Mouse (Mus musculus) liver, embryonic 14.5 days (tissue): ENCODE data around the gene Stag3. TPM values are rescaled to one million over a fixed set of nuclear protein-coding genes. Genes with fewer than 3 reads are reported as not detected.

Source experiments
- ATAC-seq: fragments of 200-750 bp; cut with Nextera tagmentation; 2 replicates; pipeline ENCODE4 v1.8.0; 2017; ENCODE audit warnings: moderate number of reproducible peaks, mild to moderate bottlenecking, moderate library complexity; ENCODE audit not compliant: insufficient read depth
- DNase-seq, 3 experiments: peaks; one replicate each; pipeline ENCODE4 v3.0.0-alpha.2; 2012 to 2013; ENCODE audit warnings: low read depth in 3 of 3, low spot score in 3 of 3
- H3K27ac ChIP-seq: fragments of 300-500 bp; sonication (generic); 2 replicates; pipeline ENCODE4 v1.5.1; 2014; ENCODE audit warnings: moderate library complexity, mild to moderate bottlenecking, control low read depth, inconsistent platforms
- H3K27me3 ChIP-seq: fragments of 300-500 bp; sonication (generic); 2 replicates; pipeline ENCODE4 v1.6.1; 2014; ENCODE audit warnings: mild to moderate bottlenecking, low read length, moderate library complexity; ENCODE audit not compliant: control insufficient read depth, insufficient read depth
- H3K36me3 ChIP-seq: fragments of 300-500 bp; sonication (generic); replicated peaks from 2 replicates; pipeline ENCODE4 v1.6.1; 2014; ENCODE audit warnings: low read depth; ENCODE audit not compliant: control insufficient read depth, insufficient read depth
- H3K4me1 ChIP-seq, 2 experiments: fragments of 200-500 bp in 1 of 2; fragments of 300-500 bp in 1 of 2; sonication (generic) in 1 of 2; replicated peaks; 2 replicates each; pipeline ENCODE4 v1.6.1; 2012 to 2014; ENCODE audit warnings: antibody characterized with exemption in 1 of 2, inconsistent platforms in 1 of 2, low read length in 1 of 2; ENCODE audit not compliant: control insufficient read depth in 2 of 2, insufficient read depth in 2 of 2
- H3K4me2 ChIP-seq: fragments of 300-500 bp; sonication (generic); 2 replicates; pipeline ENCODE4 v1.6.1; 2014; ENCODE audit warnings: low read depth, mild to moderate bottlenecking, control low read depth, moderate library complexity
- H3K4me3 ChIP-seq, 2 experiments: fragments of 200-500 bp in 1 of 2; fragments of 300-500 bp in 1 of 2; sonication (generic) in 1 of 2; 2 replicates each; pipeline ENCODE4 v1.5.1; 2012 to 2014; ENCODE audit warnings: low read depth in 2 of 2, low read length in 2 of 2, mild to moderate bottlenecking in 2 of 2, control low read depth in 1 of 2, inconsistent platforms in 1 of 2, moderate library complexity in 1 of 2; ENCODE audit not compliant: insufficient read depth in 1 of 2
- H3K9ac ChIP-seq: fragments of 300-500 bp; sonication (generic); replicated peaks from 2 replicates; pipeline ENCODE4 v1.6.1; 2014; ENCODE audit warnings: mild to moderate bottlenecking, control low read depth, moderate library complexity
- H3K9me3 ChIP-seq: fragments of 300-500 bp; sonication (generic); 2 replicates; pipeline ENCODE4 v1.6.1; 2016; ENCODE audit warnings: low read length, mixed read lengths; ENCODE audit not compliant: control insufficient read depth
- CTCF ChIP-seq: IDR thresholded peaks from 2 replicates; pipeline ENCODE4 v1.5.1; 2016; ENCODE audit warnings: antibody characterized with exemption, low read depth, control low read depth
- EP300 ChIP-seq: IDR thresholded peaks from 2 replicates; pipeline ENCODE4 v1.6.1; 2016; ENCODE audit warnings: antibody characterized with exemption, low read depth
- WGBS: fragments of 180-500 bp; shearing (Covaris S2); extraction: QIAGEN DNeasy Blood & Tissue Kit; methylation state at CpG from one replicate; pipeline ENCODE4 v1.1.7; 2014; ENCODE audit not compliant: insufficient replicate concordance; 5-methylcytosine and 5-hydroxymethylcytosine counted together
- polyA plus RNA-seq, 2 experiments: library from polyadenylated mRNA; depleted of rRNA in 1 of 2; stranded (reverse) in 1 of 2; unstranded in 1 of 2; fragments of >200 nt; fragmentation: Nextera tagmentation in 1 of 2; extraction: Ambion mirVana in 1 of 2; gene quantifications; 2 replicates each; pipeline versions ENCODE4 v1.2.1 to v1.2.3; 2012 to 2014

Gene Stag3
- polyA plus RNA-seq, 2 experiments, result 1.8 to 3.1 TPM

GRCm38 (mm10) chr5:138258078-138258477, 22.0 kb upstream of the Stag3 start:
- no peak overlapping the region for H3K27ac ChIP-seq
- no peaks in the 10 kb centered on the region for H3K9me3 ChIP-seq
- H3K36me3 ChIP-seq, result peaks cover 6% of the 10 kb centered on the region
- TF ChIP-seq EP300, result no peak
- no peak for TF ChIP-seq CTCF
- 40% methylated on average over 3 of the region's 3 CpGs for WGBS
- DNase-seq (no peak), ATAC-seq (no peak)
- no peak overlapping the region for H3K4me2 ChIP-seq
- peaks cover 18 to 42% of the 10 kb centered on the region in 2 experiments for H3K4me1 ChIP-seq
- no peak overlapping the region for H3K9ac ChIP-seq
- no peaks in the 10 kb centered on the region for H3K27me3 ChIP-seq
- H3K4me3 ChIP-seq, result no peak overlapping the region

GRCm38 (mm10) chr5:138258542-138258941, 21.5 kb upstream of the Stag3 start:
- no peak for ATAC-seq
- no peak for DNase-seq
- Histone ChIP-seq H3K27ac (no peak overlapping the region), H3K4me2 (no peak overlapping the region), H3K9me3 (no peaks in the 10 kb centered on the region), H3K36me3 (peaks cover 6% of the 10 kb centered on the region), H3K27me3 (no peaks in the 10 kb centered on the region), H3K9ac (no peak overlapping the region), H3K4me3 (no peak overlapping the region), H3K4me1 (peaks cover 18 to 43% of the 10 kb centered on the region in 2 experiments)
- 80% methylated on average over 6 of the region's 6 CpGs for WGBS
- TF ChIP-seq CTCF (no peak), EP300 (no peak)

DNA sequence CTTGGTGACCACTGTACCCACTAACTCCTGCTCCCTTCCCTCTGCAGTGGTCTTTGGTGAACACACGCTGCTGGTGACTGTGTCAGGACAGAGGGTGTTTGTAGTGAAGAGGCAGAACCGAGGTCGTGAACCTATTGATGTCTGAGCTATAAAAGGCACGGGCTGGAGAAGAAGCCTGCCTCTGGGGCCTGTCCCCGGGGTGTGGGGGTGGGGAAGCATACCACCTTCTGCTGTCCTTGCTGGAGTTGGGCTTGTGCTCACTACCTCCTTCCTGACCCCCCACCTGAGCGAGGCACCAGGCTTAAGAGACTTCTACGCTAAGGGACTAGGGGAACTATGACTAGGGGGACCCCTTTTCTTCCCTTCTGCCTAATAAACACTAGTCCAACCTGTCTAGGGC, 21.0 kb upstream of the Stag3 start:
- H3K27me3 ChIP-seq, result no peaks in the 10 kb centered on the region
- DNase-seq (no peak), ATAC-seq (no peak)
- H3K9ac ChIP-seq, result no peak overlapping the region
- no peaks in the 10 kb centered on the region for H3K9me3 ChIP-seq
- TF ChIP-seq CTCF (no peak), EP300 (no peak)
- 64% methylated on average over 7 of the region's 7 CpGs for WGBS
- H3K27ac ChIP-seq, result no peak overlapping the region
- H3K4me1 ChIP-seq, result peaks cover 18 to 43% of the 10 kb centered on the region in 2 experiments
- H3K36me3 ChIP-seq, result peaks cover 6% of the 10 kb centered on the region
- no peak overlapping the region for H3K4me3 ChIP-seq
- no peak overlapping the region for H3K4me2 ChIP-seq

GRCm38 (mm10) chr5:138260051-138260450, 20.0 kb upstream of the Stag3 start:
- Histone ChIP-seq H3K9ac (no peak overlapping the region), H3K27me3 (no peaks in the 10 kb centered on the region), H3K4me2 (peak overlapping the region; percentile 89), H3K9me3 (no peaks in the 10 kb centered on the region), H3K4me3 (peak overlapping the region in 1 of 2 experiments; percentile 23; a peak in 2 of 4 replicates), H3K4me1 (peaks cover 14 to 46% of the 10 kb centered on the region in 2 experiments), H3K36me3 (peaks cover 6% of the 10 kb centered on the region), H3K27ac (no peak overlapping the region)
- DNase-seq (no peak), ATAC-seq (no peak)
- TF ChIP-seq EP300, result no peak
- no peak for TF ChIP-seq CTCF
- WGBS, result 12% methylated on average over 10 of the region's 10 CpGs

DNA sequence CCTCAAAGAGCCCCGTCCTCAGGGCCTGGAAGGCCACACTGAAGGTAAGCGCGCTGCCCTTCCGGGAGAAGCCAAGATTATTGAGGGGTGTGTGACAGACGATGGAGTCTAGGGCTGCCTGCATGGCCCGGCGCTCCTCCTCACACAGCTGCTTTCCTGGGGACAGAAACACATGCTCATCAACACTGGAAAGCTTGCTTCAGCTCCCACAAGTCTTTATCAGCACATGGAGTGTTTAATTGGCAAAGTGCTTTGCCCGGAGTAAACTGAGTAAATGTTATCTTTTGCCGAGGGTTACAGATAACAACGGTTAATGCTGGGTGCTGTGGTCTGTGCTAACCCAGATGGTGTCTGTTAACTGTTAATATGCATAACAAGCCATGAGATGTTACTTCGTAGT, 19.2 kb upstream of the Stag3 start:
- H3K9me3 ChIP-seq, result no peaks in the 10 kb centered on the region
- no peak for DNase-seq
- peak overlapping the region; percentile 89 for H3K4me2 ChIP-seq
- peak overlapping the region in 1 of 2 experiments; percentile 23; a peak in 2 of 4 replicates for H3K4me3 ChIP-seq
- no peaks in the 10 kb centered on the region for H3K27me3 ChIP-seq
- no peak overlapping the region; the same call in 1 of the 2 replicates for H3K9ac ChIP-seq
- 18% methylated on average over 11 of the region's 11 CpGs for WGBS
- ATAC-seq, result peak; percentile 62
- peak overlapping the region; percentile 6 for H3K27ac ChIP-seq
- H3K36me3 ChIP-seq, result peaks cover 6% of the 10 kb centered on the region
- peaks cover 14 to 46% of the 10 kb centered on the region in 2 experiments for H3K4me1 ChIP-seq
- TF ChIP-seq CTCF, result no peak
- TF ChIP-seq EP300, result peak; percentile 81
